Mouse (Mus musculus): ENCODE data around the gene 4930442H23Rik.

The 4930442H23Rik gene

GRCm38 (mm10) chr10:81143845-81144437 lies 39.7 kb downstream of the 4930442H23Rik start:
- no peak for DNase-seq (ENCODE audit: low spot score)

GRCm38 (mm10) chr10:81143157-81143633 lies 40.5 kb downstream of the 4930442H23Rik start:
- no peak for DNase-seq (ENCODE audit: low spot score)

GRCm38 (mm10) chr10:81142551-81142981 lies 41.1 kb downstream of the 4930442H23Rik start:
- DNase-seq (ENCODE audit: low spot score), result no peak

- no peak for DNase-seq (ENCODE audit: low spot score)
Measured at GRCm38 (mm10) chr10:81141455-81142210, 42.0 kb downstream of the 4930442H23Rik start.

- no peak for DNase-seq (ENCODE audit: low spot score)
Measured at GRCm38 (mm10) chr10:81140717-81141454, 42.8 kb downstream of the 4930442H23Rik start.

- DNase-seq (ENCODE audit: low spot score), result no peak
Measured at GRCm38 (mm10) chr10:81140005-81140404, 43.6 kb downstream of the 4930442H23Rik start.

- DNase-seq (ENCODE audit: low spot score), result no peak
Measured at GRCm38 (mm10) chr10:81139529-81139846, 44.2 kb downstream of the 4930442H23Rik start.

- DNase-seq (ENCODE audit: low spot score), result no peak
Measured at GRCm38 (mm10) chr10:81138821-81139528, 44.7 kb downstream of the 4930442H23Rik start.

- no peak for DNase-seq (ENCODE audit: low spot score)
Measured at GRCm38 (mm10) chr10:81138131-81138782, 45.4 kb downstream of the 4930442H23Rik start.

GRCm38 (mm10) chr10:81137252-81138130 lies 46.2 kb downstream of the 4930442H23Rik start:
- DNase-seq (ENCODE audit: low spot score), result peak; percentile 98

GRCm38 (mm10) chr10:81136706-81137231 lies 46.9 kb downstream of the 4930442H23Rik start:
- DNase-seq (ENCODE audit: low spot score), result no peak

GRCm38 (mm10) chr10:81135831-81136705 lies 47.6 kb downstream of the 4930442H23Rik start:
- DNase-seq (ENCODE audit: low spot score), result peak; percentile 60

GRCm38 (mm10) chr10:81134966-81135681 lies 48.5 kb downstream of the 4930442H23Rik start, which contains the start of gene Zbtb7a:
Zbtb7a (plus strand) TSS chr10:81135220.
- no peak for DNase-seq (ENCODE audit: low spot score)

GRCm38 (mm10) chr10:81134181-81134587 lies 49.5 kb downstream of the 4930442H23Rik start:
- DNase-seq (ENCODE audit: low spot score), result no peak
